Comparison of ENCODE assay signal across 18 mouse cellular contexts in genomic region chr8:120372684-120373083, GRCm38 (mm10).
DNase-seq lines count a peak whose midpoint lies in the region; ATAC-seq lines count a peak whose summit lies in the region.
"Had no signal": no experiment of that assay in that cellular context is flagged by ENCODE, and none has a peak within 500 bp of the region (broad histone marks: within the 10 kb centered on the region; RNA-seq: fewer than 3 reads in every experiment).

No protein-coding gene starts in this region.

- 80% methylated on average over 6 of the region's 6 CpGs for WGBS in heart, embryonic 12.5 days
- 93% methylated on average over 6 of the region's 6 CpGs for WGBS in limb, embryonic 10.5 days

- H3K9ac ChIP-seq in heart, embryonic 12.5 days, result peak overlapping the region; percentile 34; the same call in 1 of the 2 replicates
- H3K9ac ChIP-seq: embryonic facial prominence, embryonic 15.5 days; lung, embryonic 15.5 days had no signal

- H3K4me3 ChIP-seq in heart, embryonic 12.5 days, result no peak overlapping the region
- peak overlapping the region; percentile 89 for H3K4me3 ChIP-seq in megakaryocyte, embryonic 14.5 days (replicated peaks)
- no peak overlapping the region for H3K4me3 ChIP-seq in limb, embryonic 10.5 days
- H3K4me3 ChIP-seq: embryonic facial prominence, embryonic 15.5 days; heart, adult 2 months; left cerebral cortex, adult 2 months; lung, embryonic 15.5 days had no signal

- H3K27me3 ChIP-seq in heart, embryonic 12.5 days (replicated peaks), result no peaks in the 10 kb centered on the region
- no peaks in the 10 kb centered on the region for H3K27me3 ChIP-seq in megakaryocyte, embryonic 14.5 days (replicated peaks)
- H3K27me3 ChIP-seq in limb, embryonic 10.5 days (ENCODE audit: low read depth, poor library complexity, severe bottlenecking), result no peaks in the 10 kb centered on the region; the same call in 1 of the 2 replicates
- H3K27me3 ChIP-seq: embryonic facial prominence, embryonic 15.5 days; lung, embryonic 15.5 days had no signal

- ATAC-seq in heart, embryonic 12.5 days (ENCODE audit: insufficient number of reproducible peaks, low FRiP score), result peak; percentile 8; the same call in 1 of the 2 replicates
- ATAC-seq in megakaryocyte, adult 5-6 weeks (ENCODE audit: poor library complexity, severe bottlenecking), result no peak
- no peak for ATAC-seq in erythroid progenitor cell, adult 5-6 weeks (replicated peaks; ENCODE audit: low FRiP score, poor library complexity, severe bottlenecking)
- ATAC-seq: hindbrain, embryonic 16.5 days had no signal

- H3K36me3 ChIP-seq in heart, embryonic 12.5 days, result no peaks in the 10 kb centered on the region
- no peaks in the 10 kb centered on the region for H3K36me3 ChIP-seq in megakaryocyte, embryonic 14.5 days (replicated peaks; ENCODE audit: low read length)
- no peaks in the 10 kb centered on the region for H3K36me3 ChIP-seq in limb, embryonic 10.5 days
- H3K36me3 ChIP-seq: embryonic facial prominence, embryonic 15.5 days; lung, embryonic 15.5 days had no signal

- peak overlapping the region; percentile 85 for H3K27ac ChIP-seq in heart, embryonic 12.5 days (ENCODE audit: poor library complexity, severe bottlenecking)
- peak overlapping the region; percentile 74 for H3K27ac ChIP-seq in limb, embryonic 10.5 days
- H3K27ac ChIP-seq: embryonic facial prominence, embryonic 15.5 days; heart, adult 2 months; left cerebral cortex, adult 2 months; lung, embryonic 15.5 days had no signal

- H3K4me1 ChIP-seq in heart, embryonic 12.5 days (replicated peaks), result peaks cover 94% of the 10 kb centered on the region
- peaks cover 100% of the 10 kb centered on the region for H3K4me1 ChIP-seq in megakaryocyte, embryonic 14.5 days
- peaks cover 93% of the 10 kb centered on the region for H3K4me1 ChIP-seq in limb, embryonic 10.5 days

- no peak for DNase-seq in heart, adult 8-10 months (ENCODE audit: low spot score)
- no peak for DNase-seq in limb, embryonic 10.5 days (ENCODE audit: low spot score)
- DNase-seq in spleen, postnatal 14 days (ENCODE audit: low spot score in 2 of 2), result no peak
- DNase-seq: adrenal gland, postnatal 36 days; cerebellum, adult 9-10 months; gastrocnemius, postnatal 10 days; heart, adult 2 months; kidney, adult 11 months; kidney, postnatal 14 days; thymus, adult 2 months had no signal

- H3K4me2 ChIP-seq in heart, embryonic 12.5 days, result 0 out of 2 replicates have a peak overlapping the region, but pooled peaks have one; percentile 35
- H3K4me2 ChIP-seq: embryonic facial prominence, embryonic 15.5 days; lung, embryonic 15.5 days had no signal

- H3K9me3 ChIP-seq in heart, embryonic 12.5 days (replicated peaks), result no peaks in the 10 kb centered on the region
- no peaks in the 10 kb centered on the region for H3K9me3 ChIP-seq in megakaryocyte, embryonic 14.5 days
- no peaks in the 10 kb centered on the region for H3K9me3 ChIP-seq in limb, embryonic 10.5 days (replicated peaks)
- H3K9me3 ChIP-seq: embryonic facial prominence, embryonic 15.5 days; lung, embryonic 15.5 days had no signal
